Mouse (Mus musculus) splenic B cell, adult 2 months (primary cell): ENCODE data around the gene Ak4.
"Not testable (repeated sequence)": the region's sequence is repeated elsewhere in the genome, so short reads cannot be mapped to it uniquely, and the experiment has no call there.

Experiments used
- DNase-seq: peaks from one replicate; pipeline ENCODE4 v3.0.0-alpha.2; 2011; ENCODE audit warnings: low read depth, low spot score
- H3K27me3 ChIP-seq: 2 replicates; pipeline ENCODE4 v1.6.1; 2012; ENCODE audit warnings: mild to moderate bottlenecking, low read length, moderate library complexity, mixed read lengths; ENCODE audit not compliant: control insufficient read depth, poor library complexity, insufficient read depth, severe bottlenecking
- H3K36me3 ChIP-seq: 2 replicates; pipeline ENCODE4 v1.6.1; 2012; ENCODE audit warnings: mild to moderate bottlenecking, low read length, moderate library complexity, mixed read lengths; ENCODE audit not compliant: control insufficient read depth, poor library complexity, insufficient read depth, severe bottlenecking

Gene Ak4

GRCm38 (mm10) chr4:101419151-101419910, at the start of gene Ak4:
Gene Ak4, plus strand, starts transcription at chr4:101419277.
- no peaks in the 10 kb centered on the region for H3K36me3 ChIP-seq
- no peaks in the 10 kb centered on the region; the same call in 1 of the 2 replicates for H3K27me3 ChIP-seq
- peak; percentile 6 for DNase-seq

- H3K36me3 ChIP-seq = no peaks in the 10 kb centered on the region
- H3K27me3 ChIP-seq = no peaks in the 10 kb centered on the region
- no peak for DNase-seq
Observed at GRCm38 (mm10) chr4:101369738-101370275, 49.3 kb upstream of the Ak4 start.

GRCm38 (mm10) chr4:101372283-101372682, 46.8 kb upstream of the Ak4 start:
- H3K27me3 ChIP-seq = no peaks in the 10 kb centered on the region
- no peak for DNase-seq

GRCm38 (mm10) chr4:101372751-101373150, 46.3 kb upstream of the Ak4 start:
- Histone ChIP-seq H3K36me3 (no peaks in the 10 kb centered on the region), H3K27me3 (no peaks in the 10 kb centered on the region)
- no peak for DNase-seq

More at GRCm38 (mm10) chr4:101372283-101372682, 46.8 kb upstream of the Ak4 start:
- no peaks in the 10 kb centered on the region for H3K36me3 ChIP-seq

GRCm38 (mm10) chr4:101374104-101374503, 45.0 kb upstream of the Ak4 start:
- Histone ChIP-seq H3K36me3 (no peaks in the 10 kb centered on the region), H3K27me3 (no peaks in the 10 kb centered on the region)
- no peak for DNase-seq

GRCm38 (mm10) chr4:101376835-101377234, 42.2 kb upstream of the Ak4 start:
- Histone ChIP-seq H3K27me3 (no peaks in the 10 kb centered on the region), H3K36me3 (no peaks in the 10 kb centered on the region)
- no peak for DNase-seq

- no peak for DNase-seq
- H3K27me3 ChIP-seq = no peaks in the 10 kb centered on the region
- H3K36me3 ChIP-seq = no peaks in the 10 kb centered on the region
Observed at GRCm38 (mm10) chr4:101378241-101378640, 40.8 kb upstream of the Ak4 start.

GRCm38 (mm10) chr4:101378778-101379177, 40.3 kb upstream of the Ak4 start:
- no peak for DNase-seq
- no peaks in the 10 kb centered on the region for H3K27me3 ChIP-seq
- H3K36me3 ChIP-seq = no peaks in the 10 kb centered on the region

GRCm38 (mm10) chr4:101385002-101385401, 34.1 kb upstream of the Ak4 start:
- no peak for DNase-seq
- Histone ChIP-seq H3K36me3 (no peaks in the 10 kb centered on the region), H3K27me3 (no peaks in the 10 kb centered on the region)

- no peaks in the 10 kb centered on the region for H3K27me3 ChIP-seq
- H3K36me3 ChIP-seq = no peaks in the 10 kb centered on the region
- no peak for DNase-seq
Observed at GRCm38 (mm10) chr4:101388246-101388645, 30.8 kb upstream of the Ak4 start.

- DNase-seq, H3K36me3 ChIP-seq, H3K27me3 ChIP-seq: not testable (repeated sequence)
Observed at GRCm38 (mm10) chr4:101388656-101389055, 30.4 kb upstream of the Ak4 start.

GRCm38 (mm10) chr4:101392229-101392628, 26.8 kb upstream of the Ak4 start:
- Histone ChIP-seq H3K27me3 (no peaks in the 10 kb centered on the region), H3K36me3 (no peaks in the 10 kb centered on the region)
- peak; percentile 23 for DNase-seq

- no peaks in the 10 kb centered on the region for H3K36me3 ChIP-seq
- H3K27me3 ChIP-seq = no peaks in the 10 kb centered on the region
- no peak for DNase-seq
Observed at GRCm38 (mm10) chr4:101393292-101393711, 25.8 kb upstream of the Ak4 start.

- no peaks in the 10 kb centered on the region for H3K36me3 ChIP-seq
- DNase-seq = no peak
- H3K27me3 ChIP-seq = no peaks in the 10 kb centered on the region
Observed at GRCm38 (mm10) chr4:101395021-101395533, 24.0 kb upstream of the Ak4 start.

- no peaks in the 10 kb centered on the region for H3K36me3 ChIP-seq
- no peak for DNase-seq
- no peaks in the 10 kb centered on the region; the same call in 1 of the 2 replicates for H3K27me3 ChIP-seq
Observed at GRCm38 (mm10) chr4:101400025-101400594, 19.0 kb upstream of the Ak4 start.
